Mouse (Mus musculus) frontal cortex, postnatal 10 days (tissue): ENCODE data around the gene Klhl42.

Experiments used
- DNase-seq, 2 experiments: peaks; one replicate each; pipeline ENCODE4 v3.0.0; 2022; ENCODE audit warnings: low spot score in 2 of 2, mixed read lengths in 1 of 2

Gene Klhl42

GRCm38 (mm10) chr6:147087736-147088135 lies 3.4 kb upstream of the Klhl42 start:
- DNase-seq = no peak

GRCm38 (mm10) chr6:147088517-147088916 lies 2.7 kb upstream of the Klhl42 start:
- no peak for DNase-seq

GRCm38 (mm10) chr6:147090191-147090590 lies 988 bp upstream of the Klhl42 start:
- DNase-seq = no peak

- DNase-seq = peak; percentile 29 to 42
These were observed 957 bp downstream of the Klhl42 start for GRCm38 (mm10) chr6:147092136-147092535.

GRCm38 (mm10) chr6:147094771-147095170 lies 3.6 kb downstream of the Klhl42 start:
- no peak for DNase-seq

- no peak for DNase-seq
These were observed 4.9 kb downstream of the Klhl42 start for GRCm38 (mm10) chr6:147096109-147096508.

- no peak for DNase-seq
These were observed 5.8 kb downstream of the Klhl42 start for GRCm38 (mm10) chr6:147096934-147097333.

- no peak for DNase-seq
These were observed 6.3 kb downstream of the Klhl42 start for GRCm38 (mm10) chr6:147097346-147097929.

GRCm38 (mm10) chr6:147099458-147100277 lies 8.5 kb downstream of the Klhl42 start:
- no peak for DNase-seq

GRCm38 (mm10) chr6:147102293-147102692 lies 11.1 kb downstream of the Klhl42 start:
- DNase-seq = no peak

- DNase-seq = no peak
These were observed 14.3 kb downstream of the Klhl42 start for GRCm38 (mm10) chr6:147105529-147105928.

GRCm38 (mm10) chr6:147106716-147107115 lies 15.5 kb downstream of the Klhl42 start:
- no peak for DNase-seq

GRCm38 (mm10) chr6:147109283-147109682 lies 18.1 kb downstream of the Klhl42 start:
- peak in 1 of 2 experiments; percentile 1 for DNase-seq

GRCm38 (mm10) chr6:147116579-147116978 lies 25.4 kb downstream of the Klhl42 start:
- peak; percentile 36 to 68 for DNase-seq

GRCm38 (mm10) chr6:147117764-147118163 lies 26.6 kb downstream of the Klhl42 start:
- DNase-seq = no peak

GRCm38 (mm10) chr6:147118190-147118589 lies 27.0 kb downstream of the Klhl42 start:
- DNase-seq = no peak

GRCm38 (mm10) chr6:147121320-147121719 lies 30.1 kb downstream of the Klhl42 start:
- no peak for DNase-seq

GRCm38 (mm10) chr6:147127239-147127638 lies 36.1 kb downstream of the Klhl42 start:
- DNase-seq = no peak

GRCm38 (mm10) chr6:147138260-147138659 lies 47.1 kb downstream of the Klhl42 start:
- DNase-seq = no peak

GRCm38 (mm10) chr6:147140600-147141154 lies 49.5 kb downstream of the Klhl42 start:
- DNase-seq = no peak

GRCm38 (mm10) chr6:147144664-147145063 lies 53.5 kb downstream of the Klhl42 start:
- DNase-seq = no peak

GRCm38 (mm10) chr6:147145277-147145676 lies 54.1 kb downstream of the Klhl42 start:
- peak; percentile 58 to 72 for DNase-seq

- no peak for DNase-seq
These were observed 54.6 kb downstream of the Klhl42 start for GRCm38 (mm10) chr6:147145753-147146152.
